Mouse (Mus musculus) thymus, postnatal 10 days (tissue): ENCODE measurements around the gene Exoc5.
"Not testable (repeated sequence)": the region's sequence is repeated elsewhere in the genome, so short reads cannot be mapped to it uniquely, and the experiment has no call there.

Source experiments
- DNase-seq, 2 experiments: peaks; one replicate each; pipeline ENCODE4 v3.0.0; 2021; ENCODE audit warnings: low spot score in 2 of 2

Exoc5 gene

DNA sequence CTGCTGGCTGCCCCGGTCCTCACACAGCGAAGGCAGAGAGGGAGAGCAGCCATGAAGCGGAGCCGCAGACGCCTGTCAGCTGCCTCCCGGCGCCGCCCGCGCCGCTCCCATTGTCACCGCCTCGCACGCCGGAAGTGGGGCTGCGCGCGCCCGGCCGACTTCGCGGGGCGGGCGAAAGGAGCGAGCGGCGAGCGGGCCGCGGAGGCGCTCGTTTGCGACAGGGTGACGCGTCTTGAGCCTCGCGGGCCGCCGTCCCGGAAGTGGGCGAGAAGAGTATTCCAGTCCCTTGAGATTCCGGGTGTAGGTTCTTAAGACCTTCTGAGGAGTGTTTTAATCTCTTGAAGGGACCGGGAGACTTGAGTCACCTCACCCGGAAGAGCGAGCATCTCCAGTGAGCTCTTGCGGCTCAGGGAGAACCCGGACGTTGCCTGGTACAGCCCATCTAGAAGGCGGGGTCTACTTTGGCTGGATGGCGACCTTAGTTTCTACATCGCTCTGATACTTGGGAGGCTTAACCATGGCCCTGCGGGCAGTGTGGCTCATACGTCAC, at the start of gene Exoc5:
TSS of gene Exoc5 (minus strand) at position 380 of the 550 bp plus-strand sequence.
- DNase-seq: peak; percentile 92 to 96

DNA sequence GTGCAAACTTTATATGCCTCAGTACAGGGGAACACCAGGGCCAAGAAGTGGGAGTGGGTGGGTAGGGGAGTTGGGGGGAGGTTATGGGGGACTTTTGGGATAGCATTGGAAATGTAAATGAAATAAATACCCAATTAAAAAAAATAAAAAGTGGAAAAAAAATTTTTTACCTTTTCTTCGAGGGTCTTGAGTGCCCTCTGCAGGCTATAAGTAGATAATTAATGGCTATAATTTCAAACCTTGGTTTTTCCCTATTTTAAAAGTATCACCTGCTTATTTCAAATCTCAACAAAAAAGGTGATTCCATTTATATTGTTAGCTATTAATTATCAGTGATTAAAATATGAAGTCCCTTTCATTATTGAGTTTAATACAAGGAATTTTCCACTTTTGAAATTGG, 25.3 kb upstream of the Exoc5 start:
- not testable (repeated sequence) for DNase-seq

DNA sequence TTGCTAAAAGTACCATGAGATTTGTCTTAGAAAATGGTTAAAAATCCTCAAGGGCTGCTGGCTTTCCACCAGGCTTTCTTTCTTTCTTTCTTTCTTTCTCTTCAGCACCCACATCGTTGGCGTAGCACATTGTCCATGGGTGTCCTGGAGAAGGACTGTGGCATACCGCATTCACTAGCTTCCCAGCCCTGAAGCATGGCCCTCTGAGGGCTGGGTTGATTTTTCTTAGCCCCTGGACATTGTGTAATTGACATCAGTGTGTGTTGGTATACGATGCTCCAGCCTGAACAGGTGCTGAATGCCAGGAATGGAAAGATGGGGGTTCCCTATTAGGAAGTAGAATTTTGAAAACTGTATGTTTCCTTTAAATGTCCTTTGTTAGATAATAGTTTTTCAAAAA, 24.8 kb upstream of the Exoc5 start:
- no peak for DNase-seq

DNA sequence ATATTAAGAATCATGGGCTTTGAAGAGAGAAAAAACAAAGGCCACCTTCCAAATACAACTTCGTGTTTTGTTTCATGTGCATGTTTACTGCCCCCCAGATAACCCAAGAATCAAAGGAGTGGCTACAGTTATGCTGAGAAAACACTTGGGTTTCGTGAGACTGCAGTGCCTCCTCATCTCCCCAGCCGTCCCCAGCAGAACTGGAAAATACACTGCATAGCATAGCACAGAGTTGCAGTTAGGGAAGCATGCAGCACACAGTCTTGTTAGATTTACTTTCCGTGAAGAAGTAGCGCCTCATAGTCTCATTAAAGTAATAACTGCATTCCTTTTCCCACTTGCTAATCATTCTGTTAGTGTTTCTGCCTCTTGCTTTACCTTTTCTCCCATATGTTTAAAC, 23.6 kb upstream of the Exoc5 start:
- no peak for DNase-seq

DNA sequence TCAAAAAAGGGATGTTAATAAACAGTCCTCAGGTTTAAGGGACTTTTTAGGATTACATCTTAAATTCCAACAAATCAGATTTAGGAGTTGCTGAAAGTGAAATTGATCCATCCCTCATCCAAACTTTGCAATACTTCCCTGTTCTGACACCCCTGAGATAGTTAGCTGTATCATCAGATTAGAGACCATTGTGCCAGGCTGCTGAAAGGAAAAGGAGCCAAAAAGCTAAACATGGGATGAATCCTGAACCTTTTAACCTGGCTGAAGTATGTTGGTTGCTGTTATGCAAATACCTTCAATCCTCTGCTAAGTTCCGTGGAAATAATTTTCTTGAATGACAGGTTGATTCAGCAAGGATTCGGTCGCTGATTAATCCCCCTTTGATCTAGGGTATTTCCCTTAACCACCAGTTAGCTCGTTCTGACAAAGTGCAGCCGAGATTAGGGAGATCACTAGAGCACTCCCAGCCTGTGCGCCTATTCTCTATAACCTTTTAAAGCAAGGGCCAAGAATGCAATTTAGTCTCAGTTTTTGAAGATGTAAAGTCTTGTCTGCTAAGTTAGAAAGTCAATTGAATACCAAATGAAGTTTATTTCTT, 23.1 kb upstream of the Exoc5 start:
- DNase-seq: no peak

DNA sequence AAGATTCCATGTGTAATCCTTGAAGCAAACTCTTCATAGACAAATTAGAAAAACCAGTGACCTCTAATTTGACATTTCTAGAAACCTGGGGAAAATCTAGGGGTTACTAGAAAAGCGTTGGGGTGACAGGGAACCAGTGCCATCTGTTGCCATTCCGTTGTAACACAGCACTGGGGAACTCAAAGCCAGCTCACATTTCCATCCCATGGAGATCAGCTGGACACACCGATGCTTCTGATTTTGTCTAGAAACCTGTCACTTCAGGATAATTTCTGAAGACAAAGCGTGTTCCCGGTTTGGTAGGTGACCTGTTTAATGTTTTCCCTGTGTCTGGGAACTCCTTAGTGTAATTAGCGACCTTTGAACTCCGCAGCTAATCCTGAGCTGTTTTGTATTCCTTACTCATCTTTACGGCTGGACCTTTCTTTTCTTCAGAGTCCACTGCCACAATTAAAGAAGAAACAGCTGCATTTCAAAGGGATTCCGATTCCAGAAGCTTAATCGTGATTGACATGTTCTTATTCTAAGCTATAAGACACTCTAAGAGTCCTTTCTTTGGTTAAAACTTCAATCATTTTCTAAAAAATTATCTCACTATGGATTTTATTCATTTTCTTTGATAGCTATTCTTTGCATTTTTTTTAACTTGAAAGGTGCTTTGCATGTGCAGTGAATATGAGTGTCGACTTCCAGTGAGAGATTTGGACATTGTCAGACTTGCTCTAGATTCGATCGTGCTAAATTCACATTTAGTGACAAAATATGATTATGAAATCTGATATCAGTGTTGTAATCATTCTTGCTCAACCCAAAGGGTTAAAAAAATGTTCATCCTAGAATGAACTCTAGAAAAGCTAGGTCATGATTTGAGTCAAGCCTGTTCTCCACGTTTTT, 21.9 kb upstream of the Exoc5 start:
- DNase-seq: no peak

DNA sequence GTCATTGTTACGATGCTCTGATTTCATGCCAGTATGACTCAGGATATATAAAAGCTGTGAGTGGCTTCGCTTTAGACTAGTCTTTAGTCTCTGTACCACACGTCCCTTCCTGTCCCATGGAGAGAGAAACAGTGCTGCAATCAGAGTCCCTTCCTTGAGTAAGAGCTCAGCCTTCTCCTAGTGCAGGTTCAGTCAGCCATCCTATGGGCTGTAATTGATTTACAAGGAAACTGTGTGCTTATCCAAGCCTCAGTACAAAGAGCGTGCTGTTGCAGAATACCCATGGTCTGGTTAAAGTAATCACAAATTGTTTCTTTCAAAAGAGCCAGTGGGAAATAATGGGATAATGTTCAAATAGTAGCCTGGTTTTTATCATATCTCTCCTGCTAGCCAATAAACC, 20.1 kb upstream of the Exoc5 start:
- DNase-seq: no peak

DNA sequence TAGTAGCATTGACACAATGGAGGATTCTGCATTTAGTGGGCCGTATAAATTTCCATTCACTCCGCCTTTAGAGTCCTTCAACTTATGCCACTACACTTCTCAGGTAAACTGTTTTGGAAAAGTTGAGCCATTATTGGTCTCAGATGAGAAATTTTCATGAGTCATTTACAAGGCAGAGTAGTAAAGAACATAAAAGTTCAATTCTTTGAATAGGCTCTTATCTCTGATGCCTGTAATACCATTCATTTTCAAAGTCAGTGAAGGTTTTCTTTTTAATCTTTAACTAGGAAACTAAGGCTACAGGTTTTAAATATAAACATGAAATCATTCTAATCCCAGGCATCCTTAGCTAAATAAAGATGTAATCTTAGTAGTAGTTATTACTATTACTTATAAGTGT, 12.4 kb upstream of the Exoc5 start:
- DNase-seq: no peak

DNA sequence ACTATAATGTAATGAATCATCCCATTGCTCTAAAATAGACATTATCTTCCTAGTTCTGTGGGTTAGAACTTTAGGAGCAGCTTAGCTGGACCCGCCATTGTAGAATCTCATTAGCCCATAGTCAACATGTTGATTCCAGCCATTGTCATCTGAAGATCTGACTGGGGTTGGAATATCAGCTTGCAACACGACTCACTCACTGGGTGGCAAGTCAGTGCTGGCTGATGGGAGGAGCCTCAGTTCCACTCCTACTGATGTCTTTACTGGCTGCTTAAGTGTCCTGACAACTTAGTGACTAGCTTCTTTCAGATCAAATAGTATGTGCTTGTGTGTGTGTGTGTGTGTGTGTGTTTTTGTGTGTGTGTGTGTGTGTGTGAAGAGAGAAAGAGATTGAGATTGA, 7.9 kb upstream of the Exoc5 start:
- DNase-seq: no peak

DNA sequence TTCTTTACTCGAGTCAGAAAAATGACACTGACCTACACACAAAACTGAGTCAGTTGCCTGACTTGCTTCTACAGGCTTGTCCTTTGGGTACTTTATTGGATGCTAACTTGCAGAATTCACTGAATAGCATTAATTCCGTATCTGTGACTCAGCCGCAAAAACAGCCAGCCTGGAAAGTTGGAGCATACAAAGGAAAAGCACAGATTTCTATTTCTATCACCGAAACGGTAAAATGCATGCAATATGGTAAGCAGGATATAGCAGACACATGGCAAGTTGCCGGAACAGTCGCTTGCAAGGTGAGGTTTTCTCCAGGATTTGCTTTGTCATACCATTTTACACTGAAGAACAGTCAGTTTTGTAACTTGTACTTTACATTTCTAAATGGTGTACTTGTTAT, 7.4 kb upstream of the Exoc5 start:
- DNase-seq: no peak

DNA sequence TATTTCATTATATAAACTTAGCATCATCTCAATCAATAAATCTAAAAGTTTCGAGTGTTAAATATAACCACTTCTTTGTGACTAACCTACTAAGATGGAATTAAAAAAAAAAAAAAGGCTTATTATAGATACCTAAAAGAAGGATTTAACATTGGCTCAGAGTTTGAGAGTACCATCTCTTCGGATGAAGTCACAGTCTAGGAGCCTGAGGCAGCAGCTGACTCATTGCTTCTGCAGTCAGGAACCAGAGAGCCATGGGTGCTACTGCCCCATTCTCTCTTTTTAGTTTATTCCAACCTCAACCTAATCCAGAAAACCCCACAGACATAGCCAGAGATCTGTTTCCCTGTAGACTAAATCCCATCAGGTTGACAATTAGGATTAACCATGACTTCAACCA, 6.4 kb upstream of the Exoc5 start:
- no peak for DNase-seq

DNA sequence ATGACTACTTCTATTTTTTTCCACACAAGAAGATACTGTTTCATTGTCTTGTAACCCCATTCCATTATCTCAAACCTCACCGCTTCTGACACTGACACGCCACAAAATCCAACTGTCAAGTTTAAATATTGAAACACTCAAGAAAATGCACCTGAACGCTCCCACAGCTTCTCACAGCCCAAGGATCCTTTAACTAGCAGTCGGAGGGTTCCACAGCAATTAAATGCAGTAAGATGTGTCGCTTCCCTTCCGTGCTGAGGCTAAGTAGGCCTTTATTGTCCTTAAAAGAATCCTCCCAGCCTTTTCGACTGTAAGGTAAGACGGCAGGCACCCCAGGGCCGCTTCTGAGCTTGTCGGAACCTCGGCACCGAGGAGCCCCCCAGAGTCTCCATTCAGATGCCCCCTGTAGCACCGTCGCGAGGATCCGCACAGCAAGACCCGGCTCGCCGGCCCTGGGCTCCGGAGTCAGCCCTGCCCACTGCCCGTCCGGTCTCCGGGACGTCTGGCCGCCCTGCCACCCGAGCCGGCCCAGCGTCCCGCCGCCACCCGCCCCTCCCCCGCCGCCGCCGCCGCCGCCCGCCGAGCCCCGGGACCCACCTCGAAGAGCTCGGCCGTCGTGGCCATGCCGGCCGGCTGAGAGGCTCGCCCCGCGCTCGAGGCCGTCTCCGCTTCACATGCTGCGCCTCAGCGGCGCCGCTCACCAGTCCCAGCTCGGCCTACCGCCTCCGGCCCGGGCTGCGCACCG, 752 bp downstream of the Exoc5 start, which contains the start of gene Ap5m1:
TSS of gene Ap5m1 (plus strand) at position 569 of the 745 bp plus-strand sequence.
- DNase-seq: peak; percentile 41 to 55

DNA sequence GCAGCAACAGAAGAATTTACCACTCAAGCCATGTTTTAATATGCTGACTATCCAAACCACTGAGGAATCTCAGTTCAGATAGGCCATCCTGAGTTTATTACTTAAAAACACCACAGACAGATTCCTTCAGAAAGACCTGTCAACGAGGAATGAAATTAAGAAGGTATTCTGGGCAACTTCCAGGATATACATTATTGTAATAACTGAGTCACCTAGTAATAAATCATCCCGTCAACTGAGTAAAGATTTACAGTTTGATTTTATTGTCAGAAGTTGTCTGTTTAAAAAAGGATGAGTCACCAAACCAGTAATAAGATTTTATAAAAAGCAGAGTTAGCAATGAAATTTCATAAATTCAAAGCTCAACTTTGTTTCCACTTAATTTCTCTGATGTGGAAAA, 2.6 kb downstream of the Exoc5 start:
- no peak for DNase-seq

DNA sequence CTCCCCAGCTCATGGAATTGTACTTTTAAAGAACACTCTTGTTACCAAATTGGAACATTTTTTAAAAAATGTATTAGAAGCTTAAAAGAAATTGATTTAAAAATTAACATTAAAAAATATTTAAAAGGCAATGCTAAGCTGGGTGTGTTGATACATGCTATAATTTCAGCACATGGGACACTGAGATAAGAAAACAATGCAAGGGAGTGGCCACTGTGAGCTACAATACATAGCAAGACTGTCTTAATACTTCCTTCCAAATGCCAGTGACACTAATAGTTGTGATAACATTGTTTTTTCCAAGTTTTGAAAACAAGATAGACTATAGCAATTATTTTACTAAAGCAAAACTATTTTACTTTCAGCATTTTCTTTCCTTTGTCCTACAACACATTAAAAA, 17.0 kb downstream of the Exoc5 start:
- DNase-seq: no peak

DNA sequence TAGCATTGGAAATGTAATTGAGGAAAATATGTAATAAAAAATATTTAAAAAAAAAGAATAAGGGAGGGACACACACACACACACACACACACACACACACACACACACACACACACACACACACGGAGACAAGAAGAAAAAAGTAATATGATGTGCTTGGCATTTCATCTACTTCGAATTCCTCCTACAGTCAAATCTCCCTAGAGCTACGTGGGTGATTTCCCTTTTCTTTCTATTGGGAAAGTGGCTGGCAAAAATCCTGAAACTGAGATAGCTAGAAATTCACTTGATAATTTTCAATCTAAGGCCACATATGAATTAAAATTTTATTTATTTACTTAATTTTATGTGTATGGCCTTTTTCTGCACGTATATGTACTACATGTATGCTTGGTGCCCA, 20.8 kb downstream of the Exoc5 start:
- DNase-seq: no peak

DNA sequence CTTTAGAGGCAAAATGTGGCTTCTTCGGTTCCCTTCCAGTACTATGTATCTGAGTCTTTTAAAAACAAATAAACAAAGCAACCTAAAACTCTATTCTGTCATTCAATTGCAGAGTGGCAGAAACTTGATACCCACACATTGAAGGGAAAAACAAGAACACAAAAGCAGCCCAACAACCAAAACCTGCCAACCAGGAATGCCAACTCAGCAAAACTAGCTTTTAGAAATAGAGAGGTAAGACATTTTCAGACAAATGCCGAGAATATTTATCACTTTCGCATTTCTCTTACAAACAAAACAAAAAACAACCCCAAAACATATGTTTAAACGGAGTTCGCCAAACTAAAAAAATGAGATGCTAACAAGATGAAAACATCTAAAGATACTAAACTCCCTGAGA, 37.5 kb downstream of the Exoc5 start:
- DNase-seq: no peak

DNA sequence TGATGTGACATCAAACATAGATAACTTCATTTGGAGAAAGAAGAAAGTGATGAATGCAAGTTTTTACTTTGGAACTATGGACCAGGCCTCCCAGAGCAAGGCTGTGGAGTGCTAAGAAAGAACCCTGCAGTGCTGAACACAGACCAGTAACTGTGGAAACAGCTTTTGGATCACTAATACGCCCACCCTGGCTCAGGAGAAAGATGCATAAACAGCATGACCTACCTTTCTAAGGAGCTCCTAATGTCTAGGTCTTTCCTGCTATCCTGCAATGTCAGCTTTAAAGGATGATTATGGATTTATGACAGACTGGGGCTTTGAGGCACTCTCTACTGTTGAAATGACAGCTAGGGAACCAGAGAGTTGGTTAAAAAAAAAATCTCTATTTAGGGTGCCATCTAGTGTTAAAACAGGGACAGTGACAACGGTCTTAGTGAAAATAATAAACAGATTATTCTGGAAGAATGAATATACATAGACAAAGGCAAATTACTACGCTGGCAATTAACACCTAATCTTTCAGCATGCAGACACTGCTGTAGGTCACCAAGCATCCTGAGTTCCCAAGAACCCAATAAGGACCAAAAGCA, 38.6 kb downstream of the Exoc5 start:
- DNase-seq: no peak

DNA sequence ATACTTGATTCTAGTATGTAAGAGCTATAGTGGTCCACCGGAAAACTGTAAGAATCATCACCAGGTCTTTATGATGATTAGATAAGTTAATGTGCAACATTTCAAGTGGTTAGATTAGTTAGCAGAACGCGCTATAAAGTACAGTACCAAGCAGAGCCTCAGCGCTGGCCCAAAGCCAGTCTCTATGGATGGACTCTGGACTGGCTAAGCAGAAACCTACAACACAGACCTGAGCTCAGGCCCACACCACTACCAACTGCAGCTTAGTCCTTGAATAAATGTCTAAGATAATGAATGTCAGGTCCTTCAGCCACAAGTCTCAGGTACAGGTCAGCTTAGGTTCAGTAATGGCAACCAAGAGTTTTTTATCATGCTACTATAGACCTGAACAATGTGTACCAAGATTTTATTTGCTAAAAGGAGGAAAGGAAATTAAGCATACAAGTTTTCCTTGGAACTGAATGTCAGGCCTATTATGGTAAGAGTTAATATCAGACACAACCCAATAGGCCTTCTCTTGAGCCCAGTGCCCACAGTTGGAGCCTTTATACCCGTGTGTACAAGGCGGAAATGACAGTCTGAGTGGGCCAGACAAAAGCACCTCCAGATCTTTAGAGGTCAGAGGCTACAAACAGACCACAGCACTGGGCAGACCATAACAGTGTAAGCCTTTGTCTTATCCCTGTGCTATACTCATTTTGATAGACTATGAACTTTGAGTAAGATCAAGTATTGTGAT, 39.2 kb downstream of the Exoc5 start:
- DNase-seq: no peak

DNA sequence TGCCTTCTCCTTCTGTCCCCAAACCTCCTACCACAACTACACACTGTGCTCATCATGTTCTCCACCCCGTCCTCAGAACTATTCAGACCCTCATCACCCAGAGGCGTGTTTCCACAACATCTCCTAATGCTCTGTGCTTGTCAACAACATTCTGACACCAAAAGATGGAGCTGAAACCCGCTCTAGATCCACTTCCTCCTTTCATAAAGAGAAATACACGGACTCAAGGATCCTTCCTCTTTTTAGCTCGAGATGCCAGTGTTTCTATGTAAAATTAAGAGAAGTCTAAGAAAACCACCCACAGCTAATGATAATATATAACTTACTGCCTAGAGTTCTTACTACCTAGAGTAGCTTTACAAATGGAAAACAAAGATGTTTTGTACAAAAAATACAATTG, 46.7 kb downstream of the Exoc5 start:
- no peak for DNase-seq

DNA sequence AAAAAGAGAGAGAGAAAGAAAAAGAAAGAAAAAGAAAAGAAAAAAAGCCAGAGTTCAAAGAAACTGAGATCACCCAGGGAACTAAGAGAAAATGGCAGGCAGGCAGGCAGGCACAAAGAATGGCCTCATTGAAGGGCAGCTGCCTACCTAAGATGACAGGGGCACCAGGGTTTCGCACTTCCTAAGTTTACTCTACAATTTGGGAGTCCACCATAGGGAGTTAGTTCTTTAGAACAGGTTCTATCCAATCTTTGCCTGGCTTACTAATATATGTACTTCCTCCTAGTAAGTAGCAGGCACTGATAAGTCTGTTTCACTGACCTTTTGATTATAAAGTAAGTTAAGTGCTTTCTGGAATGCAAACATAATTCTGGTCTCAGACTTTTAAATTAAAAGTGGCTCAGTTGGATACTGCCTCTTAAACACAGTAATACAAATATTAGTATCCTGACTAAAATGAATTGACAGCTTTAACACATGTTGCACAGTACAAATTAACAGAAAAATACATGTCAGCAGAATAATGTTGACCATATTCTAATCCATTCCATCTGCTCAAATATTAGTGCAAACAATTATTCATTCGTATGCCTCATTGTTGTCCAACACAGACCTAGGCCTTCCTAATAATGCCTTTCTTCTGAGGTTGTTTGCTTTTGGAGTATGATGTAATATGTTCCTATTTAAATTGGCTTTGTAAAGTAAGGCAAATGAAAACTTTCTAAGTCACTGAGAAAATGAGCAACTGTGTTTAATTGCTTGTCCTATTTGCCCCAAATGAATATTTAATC, 57.9 kb downstream of the Exoc5 start:
- DNase-seq: no peak
